Comparison of ENCODE assay signal across 8 mouse cellular contexts in the genomic region with DNA sequence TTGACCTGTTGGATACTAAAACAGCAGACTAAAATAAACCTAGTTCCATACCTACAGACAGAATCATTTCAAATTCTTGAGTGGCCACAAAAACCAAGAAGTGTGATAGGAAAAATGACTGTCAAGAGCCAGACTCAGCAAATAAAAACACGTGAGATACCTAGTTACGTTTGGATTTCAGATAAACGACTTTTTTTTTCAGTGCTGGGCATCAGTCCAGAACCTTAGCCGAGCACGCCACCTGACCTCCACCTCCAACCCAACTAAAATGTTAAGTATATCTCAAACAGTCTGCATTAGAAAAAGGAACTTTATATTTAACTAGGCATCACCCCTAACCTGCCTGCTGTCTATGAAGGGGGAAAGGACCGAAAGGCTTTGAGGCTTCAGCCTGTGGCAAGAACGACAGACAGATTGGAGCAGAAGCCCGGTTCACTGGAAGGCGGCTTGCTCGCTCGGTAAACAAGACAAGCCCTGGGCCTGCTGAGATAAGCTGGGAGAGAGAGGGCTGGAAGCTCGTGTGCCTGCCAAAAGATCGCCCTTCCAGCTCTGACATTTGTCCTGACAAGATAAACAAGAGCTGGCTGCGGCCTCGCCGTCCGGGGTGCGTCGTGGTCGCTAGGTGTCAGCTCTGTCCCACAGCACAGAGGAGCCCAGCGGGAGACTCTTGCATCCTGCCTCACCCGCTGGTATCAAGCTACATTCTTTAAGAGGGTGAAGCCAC. TPM values are rescaled to one million over a fixed set of nuclear protein-coding genes. Genes with fewer than 3 reads are reported as not detected.
A peak's percentile ranks its signal among the peaks of the same experiment; 100 is the strongest.
DNase-seq lines count a peak whose midpoint lies in the region; ATAC-seq lines count a peak whose summit lies in the region.

No protein-coding gene starts in this region.

- peak overlapping the region; percentile 51; the same call in 1 of the 2 replicates for H3K9ac ChIP-seq in hindbrain, embryonic 13.5 days

- no peaks in the 10 kb centered on the region for H3K36me3 ChIP-seq in hindbrain, embryonic 13.5 days

- H3K4me2 ChIP-seq in hindbrain, embryonic 13.5 days, result peak overlapping the region; percentile 54

- H3K9me3 ChIP-seq in hindbrain, embryonic 13.5 days, result no peaks in the 10 kb centered on the region

- H3K4me1 ChIP-seq in hindbrain, embryonic 13.5 days (replicated peaks), result peaks cover 19% of the 10 kb centered on the region

- DNase-seq in Muller cell, postnatal 12 days (ENCODE audit: inconsistent ontology term), result peak; percentile 86
- DNase-seq in cerebellum, postnatal 10 days, result peak; percentile 92 to 93
- peak; percentile 38 to 44 for DNase-seq in frontal cortex, postnatal 14 days (ENCODE audit: low spot score in 2 of 2)
- peak; percentile 56 to 59 for DNase-seq in layer of hippocampus, postnatal 36 days
- peak; percentile 90 for DNase-seq in lung, postnatal 25 days (ENCODE audit: low spot score)
- DNase-seq in retina, embryonic 14.5 days (ENCODE audit: low spot score), result peak; percentile 73
- DNase-seq in thymus, postnatal 4 days, result peak; percentile 82

- no peaks in the 10 kb centered on the region for H3K27me3 ChIP-seq in hindbrain, embryonic 13.5 days

- ATAC-seq in hindbrain, embryonic 13.5 days (ENCODE audit: low FRiP score), result peak; percentile 86

- peak overlapping the region; percentile 27; the same call in 1 of the 2 replicates for H3K27ac ChIP-seq in hindbrain, embryonic 13.5 days

- WGBS in hindbrain, embryonic 13.5 days, result 14% methylated on average over 22 of the region's 22 CpGs

- H3K4me3 ChIP-seq in hindbrain, embryonic 13.5 days, result peak overlapping the region; percentile 7; the same call in 1 of the 2 replicates

RNA-seq across cellular contexts. Expression of gene Atp5s, which starts 32.8 kb away (rescaled TPM):
- 26.1 and 30.0 TPM in 2 replicates for polyA plus RNA-seq in hindbrain, embryonic 13.5 days (2015; fragmentation: Nextera tagmentation; extraction: Ambion mirVana)
- total RNA-seq in layer of hippocampus, postnatal 36 days (2021), result 10 to 100 TPM; 34.4 to 40.8 TPM

RNA-seq across cellular contexts. Expression of gene L2hgdh, which starts 32.9 kb away (rescaled TPM):
- 11.5 and 11.6 TPM in 2 replicates for polyA plus RNA-seq in hindbrain, embryonic 13.5 days (2015; fragmentation: Nextera tagmentation; extraction: Ambion mirVana)
- 10 to 100 TPM; 19.8 to 20.0 TPM for total RNA-seq in layer of hippocampus, postnatal 36 days (2021)

RNA-seq across cellular contexts. Expression of gene Cdkl1, which starts 33.5 kb away (rescaled TPM):
- 4.2 and 4.6 TPM in 2 replicates for polyA plus RNA-seq in hindbrain, embryonic 13.5 days (2015; fragmentation: Nextera tagmentation; extraction: Ambion mirVana)
- 10 to 100 TPM; 19.9 to 20.3 TPM for total RNA-seq in layer of hippocampus, postnatal 36 days (2021)

Comparison
In these comparisons a context has a peak if more than half of its experiments do, and no peak if none do; other contexts are left out.
1. Peak in every context shown above with its lines: DNase-seq, ATAC-seq, H3K4me3 ChIP-seq and H3K27ac ChIP-seq.
2. DNase-seq: peak in every context shown above with its lines; median percentile 92 in cerebellum, postnatal 10 days; 90 in lung, postnatal 25 days; 86 in Muller cell, postnatal 12 days; 82 in thymus, postnatal 4 days; 73 in retina, embryonic 14.5 days; 58 in layer of hippocampus, postnatal 36 days; 41 in frontal cortex, postnatal 14 days.